Mouse (Mus musculus) C2C12 (cell line): ENCODE data around the gene H2-DMb2.

Experiments
- CEBPB ChIP-seq: IDR thresholded peaks from one replicate; pipeline ENCODE4 v1.6.1; 2011; ENCODE audit warnings: low read depth, mild to moderate bottlenecking, control low read depth, moderate library complexity
- CTCF ChIP-seq: IDR thresholded peaks from one replicate; pipeline ENCODE4 v1.5.1; 2011; ENCODE audit not compliant: control insufficient read depth, insufficient read depth, insufficient read length
- FOSL1 ChIP-seq: IDR thresholded peaks from one replicate; pipeline ENCODE4 v1.8.0; 2011; ENCODE audit warnings: mild to moderate bottlenecking, low read length; ENCODE audit not compliant: poor library complexity, insufficient read depth, severe bottlenecking
- MAX ChIP-seq: IDR thresholded peaks from one replicate; pipeline ENCODE4 v1.6.1; 2011; ENCODE audit warnings: mild to moderate bottlenecking, control low read depth
- MYOD1 ChIP-seq: IDR thresholded peaks from one replicate; pipeline ENCODE4 v1.6.1; 2011; ENCODE audit warnings: low read depth; ENCODE audit not compliant: control insufficient read depth, insufficient read length
- MYOG ChIP-seq: IDR thresholded peaks from one replicate; pipeline ENCODE4 v1.6.1; 2011; ENCODE audit not compliant: control insufficient read depth, insufficient read length; ENCODE audit errors: extremely low read depth
- USF1 ChIP-seq: IDR thresholded peaks from one replicate; pipeline ENCODE4 v1.6.1; 2011; ENCODE audit warnings: low read depth, mild to moderate bottlenecking, control low read depth, moderate library complexity

DNA sequence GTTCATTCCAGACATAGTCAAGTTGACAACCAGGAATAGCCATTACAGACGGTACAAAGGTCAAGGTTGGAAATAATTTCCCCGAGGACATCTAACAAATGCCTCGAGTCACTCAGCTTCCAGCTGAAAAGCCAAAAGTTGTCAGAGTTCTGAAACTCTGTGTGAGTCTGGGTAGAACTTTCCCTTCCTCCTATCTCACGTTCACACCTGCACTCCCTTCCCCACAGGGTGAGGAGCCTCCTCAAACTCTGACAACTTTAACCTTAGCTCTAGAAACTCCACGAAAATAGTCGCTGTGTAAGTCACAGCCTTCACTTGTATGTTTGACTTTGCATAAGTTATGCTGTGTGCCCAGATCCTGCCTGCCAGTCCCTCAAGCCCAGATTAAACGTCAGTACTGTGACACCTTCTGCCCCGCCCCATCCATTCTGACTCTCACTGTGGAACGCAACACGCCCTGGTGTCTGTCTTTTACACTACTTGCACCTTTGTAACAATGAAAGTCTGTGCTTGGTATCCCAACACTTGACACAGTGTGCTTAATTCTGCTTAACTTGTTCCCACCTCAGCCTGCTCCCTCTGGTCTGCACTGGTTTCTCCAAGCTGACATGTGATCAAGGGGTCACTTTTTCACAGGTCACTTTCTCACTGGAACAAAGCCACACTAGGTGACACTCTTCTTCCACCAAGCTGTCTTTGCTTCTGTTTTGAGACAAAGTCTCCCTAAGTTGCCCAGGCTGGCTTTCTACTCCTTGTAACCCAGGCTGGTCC, 44.2 kb upstream of the H2-DMb2 start:
- TF ChIP-seq CTCF (no peak), USF1 (no peak), MAX (no peak), CEBPB (no peak), MYOG (no peak), MYOD1 (no peak), FOSL1 (no peak)
